In the genomic region with DNA sequence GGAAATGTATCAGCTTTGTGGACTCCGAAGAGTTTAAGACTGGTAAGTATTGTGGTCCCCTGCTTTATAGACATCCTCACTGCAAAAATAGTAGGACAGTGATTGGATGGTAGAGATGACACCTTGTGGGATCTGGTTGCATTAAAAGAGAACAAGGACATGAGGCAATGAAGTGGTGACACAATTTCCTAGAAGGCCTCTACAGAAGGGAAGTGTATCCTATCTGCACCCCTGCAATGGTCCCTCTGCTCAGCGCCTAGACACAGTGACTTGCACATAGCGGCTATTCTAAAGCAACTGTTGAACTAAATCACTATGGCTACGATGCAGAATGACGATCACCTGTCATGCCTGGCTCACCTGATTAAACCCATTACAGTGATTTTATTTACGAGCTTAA, we compare ENCODE assay signal across 15 mouse cellular contexts.
"Had no signal": no experiment of that assay in that cellular context is flagged by ENCODE, and none has a peak within 500 bp of the region (broad histone marks: within the 10 kb centered on the region; RNA-seq: fewer than 3 reads in every experiment).

No protein-coding gene starts in this region.

- H3K27ac ChIP-seq: left cerebral cortex, adult 2 months; limb, embryonic 10.5 days; liver, embryonic 12.5 days; macrophage; midbrain, embryonic 13.5 days; neural tube, embryonic 15.5 days had no signal

- H3K4me1 ChIP-seq: neural tube, embryonic 15.5 days had no signal

- DNase-seq: kidney, adult 11 months; kidney, postnatal 10 days; lung, postnatal 10 days; retina, postnatal 1 day; right cerebral cortex, postnatal 4 days; spleen, adult 18-20 months; thymus, adult 18-20 months; thymus, postnatal 14 days had no signal

- H3K27me3 ChIP-seq: liver, embryonic 12.5 days; midbrain, embryonic 13.5 days; neural tube, embryonic 15.5 days had no signal

- ATAC-seq: liver, embryonic 12.5 days; midbrain, embryonic 13.5 days had no signal

- H3K9me3 ChIP-seq: limb, embryonic 10.5 days; liver, embryonic 12.5 days; midbrain, embryonic 13.5 days; neural tube, embryonic 15.5 days had no signal

- H3K36me3 ChIP-seq: limb, embryonic 10.5 days; liver, embryonic 12.5 days; midbrain, embryonic 13.5 days; neural tube, embryonic 15.5 days had no signal

- H3K4me3 ChIP-seq: left cerebral cortex, adult 2 months; limb, embryonic 10.5 days; liver, embryonic 12.5 days; midbrain, embryonic 13.5 days; myocyte; neural tube, embryonic 15.5 days had no signal
